Mouse (Mus musculus): ENCODE results near the gene Ppp1r9b.

The Ppp1r9b gene

GRCm38 (mm10) chr11:94974951-94975350 is 15.9 kb upstream of the Ppp1r9b start:
- peak in 1 of 2 experiments; percentile 26 for DNase-seq (ENCODE audit: inconsistent age in 2 of 2, low spot score in 1 of 2)

GRCm38 (mm10) chr11:94976199-94976598 is 14.6 kb upstream of the Ppp1r9b start, which contains the start of gene Sgca:
TSS of gene Sgca (minus strand) at chr11:94976327.
- peak in 1 of 2 experiments; percentile 24 for DNase-seq (ENCODE audit: inconsistent age in 2 of 2, low spot score in 1 of 2)

GRCm38 (mm10) chr11:94978178-94978915 is 12.5 kb upstream of the Ppp1r9b start:
- peak in 1 of 2 experiments; percentile 30 for DNase-seq (ENCODE audit: inconsistent age in 2 of 2, low spot score in 1 of 2)

- peak; percentile 98 to 99 for DNase-seq (ENCODE audit: inconsistent age in 2 of 2, low spot score in 1 of 2)
These were observed 11.9 kb upstream of the Ppp1r9b start for GRCm38 (mm10) chr11:94978947-94979346.

- peak in 1 of 2 experiments; percentile 27 for DNase-seq (ENCODE audit: inconsistent age in 2 of 2, low spot score in 1 of 2)
These were observed 11.2 kb upstream of the Ppp1r9b start for GRCm38 (mm10) chr11:94979462-94980179.

- DNase-seq (ENCODE audit: inconsistent age in 2 of 2, low spot score in 1 of 2), result peak in 1 of 2 experiments; percentile 47
These were observed 5.7 kb upstream of the Ppp1r9b start for GRCm38 (mm10) chr11:94985140-94985539.

- DNase-seq (ENCODE audit: inconsistent age in 2 of 2, low spot score in 1 of 2), result peak in 1 of 2 experiments; percentile 36
These were observed 5.0 kb upstream of the Ppp1r9b start for GRCm38 (mm10) chr11:94985822-94986221.

- no peak for DNase-seq (ENCODE audit: inconsistent age in 2 of 2, low spot score in 1 of 2)
These were observed 4.4 kb upstream of the Ppp1r9b start for GRCm38 (mm10) chr11:94986435-94986834.

- DNase-seq (ENCODE audit: inconsistent age in 2 of 2, low spot score in 1 of 2), result peak; percentile 61 to 85
These were observed 3.5 kb upstream of the Ppp1r9b start for GRCm38 (mm10) chr11:94987341-94987740.

- DNase-seq (ENCODE audit: inconsistent age in 2 of 2, low spot score in 1 of 2), result peak; percentile 60 to 74
These were observed 3.0 kb upstream of the Ppp1r9b start for GRCm38 (mm10) chr11:94987851-94988250.

GRCm38 (mm10) chr11:94988780-94989561 is 1.9 kb upstream of the Ppp1r9b start:
- DNase-seq (ENCODE audit: inconsistent age in 2 of 2, low spot score in 1 of 2), result peak; percentile 58 to 76

GRCm38 (mm10) chr11:94989562-94990017 is 1.2 kb upstream of the Ppp1r9b start:
- peak; percentile 87 to 95 for DNase-seq (ENCODE audit: inconsistent age in 2 of 2, low spot score in 1 of 2)

- DNase-seq (ENCODE audit: inconsistent age in 2 of 2, low spot score in 1 of 2), result no peak
These were observed 610 bp upstream of the Ppp1r9b start for GRCm38 (mm10) chr11:94990102-94990748.

- peak; percentile 71 to 88 for DNase-seq (ENCODE audit: inconsistent age in 2 of 2, low spot score in 1 of 2)
These were observed 1.0 kb downstream of the Ppp1r9b start for GRCm38 (mm10) chr11:94991641-94992479.

GRCm38 (mm10) chr11:94992480-94992753 is 1.6 kb downstream of the Ppp1r9b start:
- DNase-seq (ENCODE audit: inconsistent age in 2 of 2, low spot score in 1 of 2), result peak in 1 of 2 experiments; percentile 86

- DNase-seq (ENCODE audit: inconsistent age in 2 of 2, low spot score in 1 of 2), result peak; percentile 80 to 88
These were observed 2.1 kb downstream of the Ppp1r9b start for GRCm38 (mm10) chr11:94992754-94993606.

- peak; percentile 28 to 71 for DNase-seq (ENCODE audit: inconsistent age in 2 of 2, low spot score in 1 of 2)
These were observed 3.5 kb downstream of the Ppp1r9b start for GRCm38 (mm10) chr11:94994208-94994814.

- peak in 1 of 2 experiments; percentile 57 for DNase-seq (ENCODE audit: inconsistent age in 2 of 2, low spot score in 1 of 2)
These were observed 4.3 kb downstream of the Ppp1r9b start for GRCm38 (mm10) chr11:94994947-94995772.

All from adrenal gland, adult (tissue).